Mouse (Mus musculus) retina, embryonic 14.5 days (tissue): ENCODE measurements around the gene Csad.

ENCODE experiments used
- DNase-seq: peaks from one replicate; pipeline ENCODE4 v3.0.0-alpha.2; 2015; ENCODE audit warnings: low spot score

Csad gene

DNA sequence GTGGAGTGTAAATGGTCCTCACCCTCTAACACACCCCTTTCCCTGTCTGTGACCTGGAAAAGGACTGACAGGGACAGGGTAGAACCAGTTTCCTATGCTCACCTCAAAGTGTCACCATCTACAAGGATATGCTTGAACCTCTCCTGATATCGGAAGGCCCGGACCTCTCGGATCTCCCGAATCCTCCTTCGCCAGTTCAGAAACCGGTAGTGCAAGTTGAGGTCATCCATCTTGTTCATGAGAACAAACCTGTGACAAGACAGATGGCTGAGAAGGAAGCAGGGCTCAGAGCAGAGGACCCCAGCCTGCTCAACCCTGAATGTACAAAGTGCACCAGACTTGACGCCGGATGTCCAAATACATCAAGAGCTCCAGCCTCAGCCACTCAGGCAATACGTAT is 71.2 kb downstream of the Csad start:
- no peak for DNase-seq
